Mouse (Mus musculus): ENCODE data around the gene Rnf8.

DNA sequence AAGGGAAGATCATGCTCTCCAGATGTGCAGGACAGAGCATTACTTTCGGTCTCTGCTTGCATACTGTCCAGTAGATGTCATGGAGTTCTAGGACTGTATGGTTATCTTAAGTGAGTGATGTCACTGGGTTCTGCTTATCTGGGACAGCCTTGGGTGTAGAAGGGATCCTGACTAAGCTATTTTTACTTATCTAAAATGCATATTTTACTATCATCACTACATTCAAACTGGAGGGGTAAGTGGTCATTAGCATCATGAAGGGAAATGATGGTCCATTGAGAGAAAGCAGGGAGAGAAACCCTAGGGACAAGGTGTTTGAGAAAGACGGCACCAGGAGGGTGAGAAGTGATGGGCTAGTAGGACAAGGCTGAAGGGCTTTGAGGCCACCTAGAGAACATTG is 43.7 kb downstream of the Rnf8 start:
- no peak for TF ChIP-seq CTCF (IDR thresholded peaks at IDR 0.05; ENCODE audit: extremely low read depth, insufficient read length, insufficient replicate concordance, low read depth, low read length)
- no peak for TF ChIP-seq POLR2A (IDR thresholded peaks at IDR 0.05; ENCODE audit: low read depth, low read length)
